16 mouse cellular contexts compared by ENCODE assay signal in genomic region chr7:74719321-74719720, GRCm38 (mm10).
DNase-seq lines count a peak whose midpoint lies in the region; ATAC-seq lines count a peak whose summit lies in the region.
"Had no signal": no experiment of that assay in that cellular context is flagged by ENCODE, and none has a peak within 500 bp of the region (broad histone marks: within the 10 kb centered on the region; RNA-seq: fewer than 3 reads in every experiment).

No protein-coding gene starts in this region.

- no peak for ATAC-seq in activated CD4-positive, CD25-positive, alpha-beta regulatory T cell, adult 4 months
- no peak for ATAC-seq in erythroid progenitor cell, adult 5-6 weeks (replicated peaks; ENCODE audit: low FRiP score, poor library complexity, severe bottlenecking)
- ATAC-seq: forebrain, embryonic 13.5 days; midbrain, embryonic 15.5 days had no signal

- intact Hi-C loops in gastrocnemius, postnatal 14 days (cut with DNase I; ENCODE audit: low total_unique reads): no loop called here

- peak; percentile 32 for DNase-seq in layer of hippocampus, adult 11-12 months (ENCODE audit: low spot score)
- DNase-seq in layer of hippocampus, postnatal 25 days (ENCODE audit: extremely low spot score in 1 of 2, low spot score in 1 of 2): no peak
- peak; percentile 80 for DNase-seq in brain, adult 2 months (ENCODE audit: low read depth, low spot score)
- peak; percentile 53 to 78 for DNase-seq in left cerebral cortex, adult 18-20 months (ENCODE audit: low spot score in 2 of 2)
- peak; percentile 22 for DNase-seq in right cerebral cortex, postnatal 14 days
- DNase-seq in gastrocnemius, postnatal 14 days: no peak
- DNase-seq: adrenal gland, postnatal 10 days; B cell, adult 2 months; cerebellum, adult 9-10 months; heart, adult 2 months; kidney, adult 11 months; thymus, postnatal 4 days had no signal

Comparison
In these comparisons a context has a peak if more than half of its experiments do, and no peak if none do; other contexts are left out.
1. DNase-seq: peak in layer of hippocampus, adult 11-12 months (single experiment), brain, adult 2 months (single experiment), left cerebral cortex, adult 18-20 months (2 of 2) and right cerebral cortex, postnatal 14 days (single experiment); none in layer of hippocampus, postnatal 25 days (0 of 2) and gastrocnemius, postnatal 14 days (single experiment).